Comparison of ENCODE assay signal across 8 mouse cellular contexts in the genomic region with DNA sequence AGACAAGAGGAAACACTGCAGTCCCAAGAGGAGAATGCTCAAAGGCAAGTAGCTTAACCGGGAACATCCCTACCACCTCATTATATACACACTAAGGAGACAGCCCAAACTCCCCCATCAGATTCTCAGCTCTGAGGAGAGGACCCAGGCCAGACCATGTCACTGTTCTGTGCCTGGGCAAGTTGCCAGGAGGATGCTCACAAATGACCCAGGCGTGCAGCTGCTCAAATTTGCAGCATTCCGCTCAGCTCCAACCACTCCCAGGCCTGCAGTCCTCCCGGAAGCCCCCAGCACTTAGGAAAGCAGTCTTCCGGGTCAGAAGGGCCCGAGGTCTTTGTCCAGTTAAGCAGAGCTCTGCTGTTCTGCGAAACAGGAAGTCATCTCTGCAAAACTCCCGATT. TPM values are rescaled to one million over a fixed set of nuclear protein-coding genes. Genes with fewer than 3 reads are reported as not detected.
DNase-seq lines count a peak whose midpoint lies in the region; ATAC-seq and TF ChIP-seq lines count a peak whose summit lies in the region.

No protein-coding gene starts in this region.

- no peak; the same call in 1 of the 2 replicates for ATAC-seq in liver, embryonic 11.5 days (replicated peaks; ENCODE audit: low FRiP score)
- 0 out of 2 replicates have a peak, but pooled peaks have one; percentile 39 for ATAC-seq in forebrain, embryonic 16.5 days
- ATAC-seq in hindbrain, embryonic 13.5 days (ENCODE audit: low FRiP score): no peak
- no peak for ATAC-seq in liver, postnatal 0 days
- no peak for ATAC-seq in erythroblast, adult 5-6 weeks (replicated peaks; ENCODE audit: low FRiP score, poor library complexity, severe bottlenecking)
- no peak for ATAC-seq in midbrain, embryonic 13.5 days

- no peak for TF ChIP-seq CTCF in liver, postnatal 0 days (IDR thresholded peaks at IDR 0.05; ENCODE audit: low read depth)

- TF ChIP-seq EP300 in liver, postnatal 0 days (IDR thresholded peaks at IDR 0.05; ENCODE audit: low read depth): no peak

- H3K4me1 ChIP-seq in liver, embryonic 11.5 days (replicated peaks; ENCODE audit: control insufficient read depth, insufficient read depth, low read length): peaks cover 66% of the 10 kb centered on the region
- H3K4me1 ChIP-seq in forebrain, embryonic 16.5 days (replicated peaks; ENCODE audit: control insufficient read depth, insufficient read depth, low read length): peaks cover 12% of the 10 kb centered on the region
- peaks cover 35% of the 10 kb centered on the region for H3K4me1 ChIP-seq in hindbrain, embryonic 13.5 days (replicated peaks)
- H3K4me1 ChIP-seq in liver, postnatal 0 days (ENCODE audit: insufficient read depth): peaks cover 57% of the 10 kb centered on the region
- peaks cover 31% of the 10 kb centered on the region for H3K4me1 ChIP-seq in midbrain, embryonic 13.5 days (replicated peaks)

- DNase-seq in liver: peak; percentile 64
- no peak for DNase-seq in liver, embryonic 11.5 days (ENCODE audit: low spot score)
- DNase-seq in liver, postnatal 0 days: peak; percentile 45
- DNase-seq in embryo, embryonic 10.5 days (ENCODE audit: low spot score): no peak

- no peaks in the 10 kb centered on the region for H3K9me3 ChIP-seq in liver, embryonic 11.5 days (ENCODE audit: control insufficient read depth, low read length)
- no peaks in the 10 kb centered on the region for H3K9me3 ChIP-seq in forebrain, embryonic 16.5 days (ENCODE audit: control insufficient read depth, low read length)
- H3K9me3 ChIP-seq in hindbrain, embryonic 13.5 days: no peaks in the 10 kb centered on the region
- no peaks in the 10 kb centered on the region for H3K9me3 ChIP-seq in liver, postnatal 0 days (ENCODE audit: low read length)
- no peaks in the 10 kb centered on the region for H3K9me3 ChIP-seq in midbrain, embryonic 13.5 days

- H3K36me3 ChIP-seq in liver, embryonic 11.5 days (ENCODE audit: control insufficient read depth, insufficient read depth, low read length): no peaks in the 10 kb centered on the region
- H3K36me3 ChIP-seq in forebrain, embryonic 16.5 days (ENCODE audit: control insufficient read depth, insufficient read depth): no peaks in the 10 kb centered on the region
- no peaks in the 10 kb centered on the region for H3K36me3 ChIP-seq in hindbrain, embryonic 13.5 days
- H3K36me3 ChIP-seq in liver, postnatal 0 days (replicated peaks; ENCODE audit: insufficient read depth, low read length): no peaks in the 10 kb centered on the region
- no peaks in the 10 kb centered on the region for H3K36me3 ChIP-seq in midbrain, embryonic 13.5 days

- H3K27me3 ChIP-seq in liver, embryonic 11.5 days (replicated peaks; ENCODE audit: control insufficient read depth, insufficient read depth, low read length): no peaks in the 10 kb centered on the region
- H3K27me3 ChIP-seq in forebrain, embryonic 16.5 days (replicated peaks; ENCODE audit: control insufficient read depth, insufficient read depth, low read length): no peaks in the 10 kb centered on the region
- H3K27me3 ChIP-seq in hindbrain, embryonic 13.5 days: no peaks in the 10 kb centered on the region
- no peaks in the 10 kb centered on the region for H3K27me3 ChIP-seq in liver, postnatal 0 days (ENCODE audit: insufficient read depth, low read length)
- H3K27me3 ChIP-seq in midbrain, embryonic 13.5 days: no peaks in the 10 kb centered on the region

- WGBS in liver, embryonic 11.5 days: 64% methylated on average over 8 of the region's 8 CpGs
- WGBS in forebrain, embryonic 16.5 days: 61% methylated on average over 8 of the region's 8 CpGs
- WGBS in hindbrain, embryonic 13.5 days: 56% methylated on average over 8 of the region's 8 CpGs
- WGBS in liver, postnatal 0 days (ENCODE audit: insufficient replicate concordance): 58% methylated on average over 8 of the region's 8 CpGs
- WGBS in midbrain, embryonic 13.5 days: 67% methylated on average over 8 of the region's 8 CpGs

- no peak overlapping the region for H3K4me2 ChIP-seq in liver, embryonic 11.5 days
- H3K4me2 ChIP-seq in forebrain, embryonic 16.5 days (ENCODE audit: low read length): no peak overlapping the region
- H3K4me2 ChIP-seq in hindbrain, embryonic 13.5 days: no peak overlapping the region
- H3K4me2 ChIP-seq in liver, postnatal 0 days (ENCODE audit: low read depth, low read length): no peak overlapping the region
- H3K4me2 ChIP-seq in midbrain, embryonic 13.5 days (replicated peaks): no peak overlapping the region

- no peak overlapping the region for H3K4me3 ChIP-seq in liver, embryonic 11.5 days (ENCODE audit: low read depth, low read length)
- no peak overlapping the region for H3K4me3 ChIP-seq in forebrain, embryonic 16.5 days (replicated peaks; ENCODE audit: low read length)
- no peak overlapping the region for H3K4me3 ChIP-seq in hindbrain, embryonic 13.5 days
- H3K4me3 ChIP-seq in liver, postnatal 0 days (ENCODE audit: low read depth, low read length): no peak overlapping the region
- H3K4me3 ChIP-seq in midbrain, embryonic 13.5 days (replicated peaks): no peak overlapping the region

- no peak overlapping the region for H3K9ac ChIP-seq in liver, embryonic 11.5 days (ENCODE audit: low read depth, low read length)
- no peak overlapping the region for H3K9ac ChIP-seq in forebrain, embryonic 16.5 days (replicated peaks; ENCODE audit: low read depth, low read length)
- no peak overlapping the region for H3K9ac ChIP-seq in hindbrain, embryonic 13.5 days
- H3K9ac ChIP-seq in liver, postnatal 0 days (replicated peaks): no peak overlapping the region
- no peak overlapping the region for H3K9ac ChIP-seq in midbrain, embryonic 13.5 days (replicated peaks)

- H3K27ac ChIP-seq in liver, embryonic 11.5 days (ENCODE audit: low read depth, low read length): no peak overlapping the region
- no peak overlapping the region for H3K27ac ChIP-seq in forebrain, embryonic 16.5 days (ENCODE audit: low read length)
- H3K27ac ChIP-seq in hindbrain, embryonic 13.5 days: peak overlapping the region; percentile 24; the same call in 1 of the 2 replicates
- H3K27ac ChIP-seq in liver, postnatal 0 days (ENCODE audit: low read depth): no peak overlapping the region
- H3K27ac ChIP-seq in midbrain, embryonic 13.5 days: no peak overlapping the region

RNA-seq across cellular contexts. Expression of gene Stk24, which starts 31.6 kb away (rescaled TPM):
- 51.3 and 58.2 TPM in 2 replicates for polyA plus RNA-seq in liver, embryonic 11.5 days (2014; fragmentation: Nextera tagmentation; extraction: Ambion mirVana)
- polyA plus RNA-seq in forebrain, embryonic 16.5 days (2015; fragmentation: Nextera tagmentation; extraction: Ambion mirVana): 20.5 and 23.4 TPM in 2 replicates
- 20.2 TPM in 2 replicates for polyA plus RNA-seq in hindbrain, embryonic 13.5 days (2015; fragmentation: Nextera tagmentation; extraction: Ambion mirVana)
- 19.3 and 20.4 TPM in 2 replicates for polyA plus RNA-seq in liver, postnatal 0 days (2015; fragmentation: Nextera tagmentation; extraction: Ambion mirVana)
- 49.7 and 52.8 TPM in 2 replicates for total RNA-seq in erythroblast, adult 5-6 weeks (2015; ENCODE audit: low replicate concordance)
- total RNA-seq in erythroblast, adult 5-6 weeks (2017; ENCODE audit: low replicate concordance): 41.9 and 53.8 TPM in 2 replicates
- polyA plus RNA-seq in midbrain, embryonic 13.5 days (2015; fragmentation: Nextera tagmentation; extraction: Ambion mirVana): 20.9 and 21.2 TPM in 2 replicates

Comparison
In these comparisons a context has a peak if more than half of its experiments do, and no peak if none do; other contexts are left out.
1. DNase-seq: peak in liver (single experiment) and liver, postnatal 0 days (single experiment); none in liver, embryonic 11.5 days (single experiment) and embryo, embryonic 10.5 days (single experiment).